Mouse (Mus musculus) testis, adult 2 months (tissue): ENCODE measurements around the gene As3mt.

Source experiments
- CTCF ChIP-seq: fragments of 200-500 bp; IDR thresholded peaks from 2 replicates; pipeline ENCODE4 v1.5.1; 2012; ENCODE audit warnings: low read depth, mild to moderate bottlenecking, inconsistent platforms, low read length, moderate library complexity; ENCODE audit not compliant: control insufficient read depth, insufficient read depth, insufficient replicate concordance
- POLR2A ChIP-seq: fragments of 200-500 bp; IDR thresholded peaks from 2 replicates; pipeline ENCODE4 v1.6.1; 2012; ENCODE audit warnings: low read depth, mild to moderate bottlenecking, inconsistent platforms, low read length, moderate library complexity; ENCODE audit not compliant: control insufficient read depth

DNA sequence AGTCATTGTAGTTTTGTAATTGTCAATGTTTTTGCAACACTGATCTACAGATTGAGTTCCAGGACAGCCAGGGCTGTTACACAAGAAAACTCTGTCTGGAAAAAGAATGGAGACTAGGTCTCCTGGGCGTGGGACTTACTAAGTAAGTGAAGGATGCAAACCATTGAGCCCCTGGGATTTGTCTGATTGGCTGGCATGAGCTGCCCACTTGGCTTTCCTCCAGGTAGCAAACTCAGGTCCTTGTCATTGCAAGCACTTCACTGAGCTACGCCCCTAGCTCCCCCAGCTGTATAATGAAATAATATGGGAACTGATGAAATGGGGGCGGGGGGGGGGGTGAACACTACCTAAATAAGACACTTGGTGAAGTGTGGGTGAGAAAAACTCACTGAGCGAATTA lies 14.1 kb upstream of the As3mt start:
- TF ChIP-seq CTCF (no peak), POLR2A (no peak)
